Mouse (Mus musculus) heart, adult 18-20 months (tissue): ENCODE data around the gene Sumf1. TPM values are rescaled to one million over a fixed set of nuclear protein-coding genes. Genes with fewer than 3 reads are reported as not detected.

Source experiments
- DNase-seq, 2 experiments: peaks; one replicate each; pipeline ENCODE4 v3.0.0; 2021 to 2022; ENCODE audit warnings: mixed read lengths in 1 of 2
- total RNA-seq, 2 experiments: library from RNA; stranded (reverse); gene quantifications; 2 replicates each; pipeline ENCODE4 v1.2.3; 2021

Gene Sumf1
- total RNA-seq, 2 experiments from 2014 or later, result 13.6 to 14.5 TPM

- DNase-seq, result no peak
Observed at GRCm38 (mm10) chr6:108146637-108147036, 38.7 kb downstream of the Sumf1 start.

GRCm38 (mm10) chr6:108145941-108146588 lies 39.3 kb downstream of the Sumf1 start:
- no peak for DNase-seq

GRCm38 (mm10) chr6:108145241-108145640 lies 40.1 kb downstream of the Sumf1 start:
- no peak for DNase-seq

GRCm38 (mm10) chr6:108142796-108143195 lies 42.6 kb downstream of the Sumf1 start:
- no peak for DNase-seq

- DNase-seq, result no peak
Observed at GRCm38 (mm10) chr6:108140722-108141490, 44.5 kb downstream of the Sumf1 start.

- DNase-seq, result no peak
Observed at GRCm38 (mm10) chr6:108137031-108137430, 48.4 kb downstream of the Sumf1 start.

- DNase-seq, result no peak
Observed at GRCm38 (mm10) chr6:108136286-108136685, 49.1 kb downstream of the Sumf1 start.

GRCm38 (mm10) chr6:108132268-108132935 lies 53.0 kb downstream of the Sumf1 start:
- DNase-seq, result no peak

GRCm38 (mm10) chr6:108130718-108131117 lies 54.7 kb downstream of the Sumf1 start:
- no peak for DNase-seq

- DNase-seq, result peak; percentile 51 to 67
Observed at GRCm38 (mm10) chr6:108126631-108127030, 58.8 kb downstream of the Sumf1 start.

- DNase-seq, result no peak
Observed at GRCm38 (mm10) chr6:108125474-108125873, 59.9 kb downstream of the Sumf1 start.

GRCm38 (mm10) chr6:108117881-108118280 lies 67.5 kb downstream of the Sumf1 start:
- no peak for DNase-seq

- DNase-seq, result no peak
Observed at GRCm38 (mm10) chr6:108114971-108115370, 70.4 kb downstream of the Sumf1 start.

GRCm38 (mm10) chr6:108111693-108112092 lies 73.7 kb downstream of the Sumf1 start:
- no peak for DNase-seq

- no peak for DNase-seq
Observed at GRCm38 (mm10) chr6:108110336-108110735, 75.0 kb downstream of the Sumf1 start.

GRCm38 (mm10) chr6:108107376-108107775 lies 78.0 kb downstream of the Sumf1 start:
- no peak for DNase-seq

GRCm38 (mm10) chr6:108101936-108102830 lies 83.2 kb downstream of the Sumf1 start:
- peak; percentile 29 to 74 for DNase-seq

- no peak for DNase-seq
Observed at GRCm38 (mm10) chr6:108098846-108099217, 86.5 kb downstream of the Sumf1 start.

- DNase-seq, result peak; percentile 78 to 82
Observed at GRCm38 (mm10) chr6:108098171-108098845, 87.1 kb downstream of the Sumf1 start.

GRCm38 (mm10) chr6:108095445-108095844 lies 89.9 kb downstream of the Sumf1 start:
- no peak for DNase-seq

GRCm38 (mm10) chr6:108093449-108093848 lies 91.9 kb downstream of the Sumf1 start:
- no peak for DNase-seq

- DNase-seq, result no peak
Observed at GRCm38 (mm10) chr6:108092646-108093045, 92.7 kb downstream of the Sumf1 start.
